Mouse (Mus musculus): ENCODE data around the gene Otop3.

Gene Otop3

DNA sequence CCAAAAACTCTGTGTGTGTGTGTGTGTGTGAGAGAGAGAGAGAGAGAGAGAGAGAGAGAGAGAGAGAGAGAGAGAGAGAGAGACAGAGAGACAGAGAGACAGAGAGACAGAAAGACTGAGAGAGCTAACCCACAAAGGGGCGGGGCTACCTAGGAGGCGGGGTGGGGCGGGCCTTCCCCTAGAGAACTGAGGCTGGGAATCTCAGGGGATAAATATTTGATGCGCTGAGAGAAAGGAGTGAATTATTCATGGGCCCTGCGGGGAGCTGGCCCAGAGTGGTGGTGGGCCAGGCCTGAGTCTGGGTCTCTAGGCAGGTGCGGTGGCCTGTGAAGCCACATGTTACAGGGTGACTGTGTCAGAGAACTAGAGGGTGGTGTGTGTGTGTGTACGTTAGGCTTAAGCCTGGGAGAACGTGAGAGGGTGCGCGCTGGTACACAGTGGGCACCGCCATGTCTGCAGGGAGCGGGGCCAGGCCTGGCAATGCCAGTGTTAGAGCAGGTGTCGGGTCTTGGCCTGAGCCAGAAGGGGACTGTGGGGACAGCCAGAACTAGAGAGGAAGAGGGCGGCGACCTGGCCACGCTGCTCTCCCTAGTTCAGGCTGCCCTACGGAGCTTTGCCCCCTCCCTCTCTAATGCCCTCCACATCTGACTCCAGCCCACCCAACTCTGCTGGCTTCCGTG lies 14.7 kb upstream of the Otop3 start:
- DNase-seq (ENCODE audit: low spot score), result no peak

DNA sequence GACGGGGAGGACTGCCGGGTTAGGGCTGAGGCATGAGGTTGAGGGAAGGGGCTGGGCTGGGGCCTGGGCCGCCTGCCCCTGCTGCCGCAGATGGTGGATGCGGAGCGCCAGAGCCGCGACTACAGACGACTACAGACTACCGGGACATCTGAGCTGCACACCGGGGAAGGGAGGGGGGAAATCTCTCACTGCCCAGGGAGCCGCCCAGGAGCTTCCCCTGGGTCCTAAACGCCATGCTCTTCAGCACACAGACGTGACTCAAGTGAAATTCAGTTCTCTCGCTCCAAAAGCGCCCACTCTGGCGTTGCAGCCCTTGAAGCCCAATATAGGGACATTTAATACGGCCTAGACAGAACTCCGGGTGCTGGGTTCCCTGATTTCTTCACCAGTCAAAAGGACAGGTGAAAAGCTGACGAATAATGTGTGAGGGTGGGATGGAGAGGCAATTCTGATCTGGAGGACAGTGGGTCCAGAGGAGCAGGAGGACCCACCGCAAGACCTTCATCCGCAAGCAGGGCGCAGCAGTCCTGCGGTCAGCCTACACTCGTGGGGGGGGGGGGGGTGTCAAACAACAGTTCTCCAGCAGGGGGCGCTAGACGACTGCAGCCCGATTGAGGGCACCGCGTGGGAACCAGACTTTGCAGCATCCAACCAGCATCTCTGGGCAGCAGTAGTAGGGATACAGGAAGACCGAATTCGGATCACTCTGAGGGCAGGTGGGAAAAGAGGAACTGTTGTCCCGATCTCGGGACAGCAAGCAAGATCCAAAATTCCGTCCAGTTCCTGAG lies 12.4 kb upstream of the Otop3 start, which contains the start of gene Ush1g:
Gene Ush1g, minus strand, starts transcription at position 136 of the 788 bp plus-strand sequence.
- peak; percentile 38 for DNase-seq (ENCODE audit: low spot score)

DNA sequence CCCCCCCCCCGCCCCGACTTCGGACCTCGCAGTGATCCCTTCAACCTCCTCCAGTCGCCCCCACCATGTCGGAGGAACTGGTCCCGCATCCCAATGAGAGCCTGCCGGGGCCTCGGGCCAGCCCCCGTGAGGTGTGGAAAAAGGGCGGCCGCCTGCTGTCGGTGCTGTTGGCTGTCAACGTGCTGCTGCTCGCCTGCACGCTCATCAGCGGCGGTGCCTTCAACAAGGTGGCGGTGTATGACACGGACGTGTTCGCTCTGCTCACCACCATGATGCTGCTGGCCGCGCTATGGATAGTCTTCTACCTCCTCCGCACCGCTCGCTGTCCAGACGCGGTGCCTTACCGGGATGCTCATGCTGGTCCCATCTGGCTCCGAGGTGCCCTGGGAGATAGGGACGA lies 11.2 kb upstream of the Otop3 start:
- DNase-seq (ENCODE audit: low spot score), result no peak

DNA sequence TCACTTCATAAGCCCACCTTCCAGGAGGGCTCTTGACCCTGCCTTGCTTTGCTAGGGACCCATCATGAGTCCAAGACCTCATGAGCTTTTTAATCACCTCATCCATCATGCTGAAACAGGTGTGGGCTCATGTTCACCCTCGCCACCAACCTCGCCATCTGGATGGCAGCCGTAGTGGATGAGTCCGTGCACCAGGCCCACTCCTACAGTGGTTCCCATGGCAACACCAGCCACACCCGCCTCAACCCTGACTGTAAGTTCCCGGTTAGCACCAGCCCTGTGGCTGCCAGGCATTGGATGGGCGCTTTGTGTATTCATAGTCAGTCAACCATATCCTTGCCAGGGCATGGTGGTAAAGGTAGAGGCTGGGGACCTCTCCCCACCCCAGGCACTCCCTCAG lies 7.8 kb upstream of the Otop3 start:
- no peak for DNase-seq (ENCODE audit: low spot score)

DNA sequence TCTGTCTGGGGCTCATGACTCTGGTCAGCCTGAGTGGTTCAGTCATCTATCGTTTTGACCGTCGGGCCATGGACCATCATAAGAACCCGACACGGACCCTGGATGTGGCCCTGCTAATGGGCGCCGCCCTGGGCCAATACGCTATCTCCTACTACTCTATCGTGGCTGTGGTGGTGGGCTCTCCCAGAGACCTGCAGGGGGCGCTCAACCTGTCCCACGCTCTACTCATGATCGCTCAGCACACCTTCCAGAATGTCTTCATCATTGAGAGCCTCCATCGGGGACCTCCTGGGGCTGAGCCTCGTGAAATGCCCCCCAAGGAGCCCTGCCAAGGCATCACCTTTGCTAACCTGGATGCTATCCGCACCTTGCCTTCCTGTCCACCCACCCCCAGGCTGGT lies 5.2 kb upstream of the Otop3 start:
- no peak for DNase-seq (ENCODE audit: low spot score)

DNA sequence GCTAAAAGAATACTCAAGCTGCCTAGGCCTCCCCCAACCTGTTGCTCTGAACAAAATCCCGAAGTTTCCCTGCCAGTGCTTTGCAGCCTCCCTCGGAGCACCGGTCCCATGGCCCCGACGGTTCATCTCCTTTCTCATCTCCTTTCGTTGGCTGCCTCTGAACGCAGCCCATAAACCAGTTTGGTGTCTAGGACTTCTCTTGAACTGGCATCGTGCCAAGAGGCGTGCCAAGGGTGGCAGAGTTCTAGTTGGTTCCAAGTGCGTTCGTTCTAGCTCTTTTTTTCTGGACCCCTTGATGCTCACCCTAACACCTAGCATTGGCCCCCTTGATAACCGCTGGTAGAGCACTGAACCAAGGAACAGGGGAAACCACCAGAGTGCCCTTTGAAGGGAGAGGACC lies 692 bp downstream of the Otop3 start:
- no peak for DNase-seq (ENCODE audit: low spot score)

DNA sequence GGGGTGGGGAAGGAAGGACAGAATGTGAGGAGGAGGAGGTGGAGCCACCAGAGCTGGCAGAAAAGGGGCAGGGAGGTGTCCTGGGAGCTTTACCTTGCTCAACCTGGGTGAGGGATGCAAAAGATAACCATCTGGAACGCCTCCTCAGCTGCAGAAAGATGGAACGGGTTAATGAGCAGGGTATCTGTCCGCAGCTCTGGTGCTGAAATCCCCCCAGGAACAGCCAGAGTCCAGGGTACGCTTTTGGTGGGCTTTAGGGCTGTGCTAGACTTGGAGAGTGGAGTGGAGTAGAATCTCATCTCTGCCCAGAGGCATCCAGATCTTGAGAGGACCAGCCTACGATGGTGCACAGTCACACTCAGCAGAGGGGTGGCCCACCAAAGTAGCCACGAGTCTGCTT lies 1.6 kb downstream of the Otop3 start:
- DNase-seq (ENCODE audit: low spot score), result no peak

DNA sequence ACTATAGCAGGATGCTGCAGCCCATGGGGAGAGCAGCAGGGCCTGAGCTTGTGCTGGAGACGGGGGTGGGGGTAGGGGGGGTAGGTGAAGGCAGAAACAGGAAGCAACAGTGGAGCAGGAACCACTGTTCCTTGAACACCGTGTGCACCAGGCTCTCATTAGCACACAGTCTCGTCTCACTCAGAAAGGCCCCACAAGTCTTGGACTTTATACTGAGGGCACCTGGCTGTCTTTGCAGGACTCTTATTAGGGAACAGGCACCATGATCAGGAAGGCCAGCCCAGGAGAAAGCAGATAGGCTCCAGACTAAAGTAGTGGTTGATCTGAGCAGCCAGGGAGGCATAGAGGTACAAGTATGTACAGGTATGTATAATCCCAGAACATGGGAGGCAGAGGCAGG lies 2.8 kb downstream of the Otop3 start:
- no peak for DNase-seq (ENCODE audit: low spot score)

DNA sequence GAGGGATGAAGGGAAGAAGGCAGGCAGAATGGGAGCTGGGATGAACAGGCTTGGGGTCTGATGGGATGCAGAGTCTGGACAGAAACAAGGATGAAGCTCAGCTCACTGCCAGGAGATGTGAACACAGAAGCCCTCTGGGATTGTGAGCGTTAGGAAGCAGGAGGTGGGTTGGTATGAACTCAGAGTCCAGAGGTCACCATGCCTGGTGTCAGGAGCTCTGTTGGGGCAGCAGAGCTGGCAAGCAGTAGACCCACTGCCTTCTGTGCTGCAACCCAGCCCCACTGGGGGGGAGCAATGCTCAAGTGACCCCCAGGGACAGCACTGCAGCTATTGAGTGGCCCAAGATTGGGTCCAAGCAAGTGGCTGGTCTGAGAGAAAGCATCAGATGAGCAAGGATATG lies 3.3 kb downstream of the Otop3 start:
- DNase-seq (ENCODE audit: low spot score), result no peak

DNA sequence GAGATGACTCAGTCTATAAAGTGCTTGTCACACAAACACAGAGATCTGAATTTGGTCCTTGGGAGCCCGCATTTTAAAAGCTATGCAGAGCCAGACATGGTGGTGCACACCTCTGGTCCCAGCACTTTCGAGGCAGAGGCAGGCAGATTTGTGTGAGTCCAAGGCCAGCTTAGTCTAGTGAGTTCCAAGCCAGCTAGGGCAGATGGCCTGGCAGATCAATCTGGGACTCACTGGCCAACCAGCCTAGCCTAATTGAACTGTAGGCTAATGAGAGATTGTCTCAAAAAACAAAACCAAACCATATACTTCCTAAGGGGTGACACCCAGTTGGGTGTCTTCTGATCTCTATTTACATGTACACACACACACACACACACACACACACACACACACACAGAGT lies 6.7 kb downstream of the Otop3 start:
- no peak for DNase-seq (ENCODE audit: low spot score)

DNA sequence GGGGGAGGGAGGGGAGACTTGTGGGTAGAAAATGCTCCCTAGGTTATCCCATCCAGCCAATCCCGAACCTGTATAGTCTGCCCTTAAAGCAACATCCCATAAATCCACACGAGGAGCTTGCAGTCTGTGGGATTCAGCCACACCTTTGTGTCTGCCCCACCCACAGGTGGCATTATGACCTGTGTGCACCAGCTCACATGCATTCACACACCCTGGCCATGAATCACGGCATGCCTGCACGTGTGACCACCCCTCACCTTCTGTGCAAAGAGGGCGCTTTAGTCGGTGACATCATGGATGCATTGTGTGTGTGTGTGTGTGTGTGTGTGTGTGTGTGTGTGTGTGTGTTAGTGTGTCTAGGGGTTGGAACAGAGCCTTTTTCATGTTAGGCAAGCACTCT lies 7.3 kb downstream of the Otop3 start:
- DNase-seq (ENCODE audit: low spot score), result no peak

DNA sequence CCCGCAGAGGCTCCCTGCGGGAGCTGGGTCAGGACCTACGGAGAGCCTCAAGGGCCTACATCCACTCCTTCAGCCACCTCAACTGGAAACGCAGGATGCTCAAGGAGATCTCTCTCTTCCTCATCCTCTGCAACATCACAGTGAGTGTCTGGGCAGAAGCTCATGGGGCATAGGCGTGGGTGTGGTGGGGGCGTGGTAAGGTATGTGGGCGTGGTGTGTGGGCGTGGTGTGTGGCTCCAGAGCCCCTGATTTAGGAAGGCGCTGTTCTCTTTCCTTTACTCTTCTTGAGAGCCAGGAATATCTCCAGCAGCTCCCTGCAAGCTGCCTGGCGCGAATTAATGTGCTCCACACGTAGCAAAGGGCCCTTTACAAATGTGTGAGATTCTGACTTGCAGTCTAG lies 10.4 kb downstream of the Otop3 start:
- no peak for DNase-seq (ENCODE audit: low spot score)

DNA sequence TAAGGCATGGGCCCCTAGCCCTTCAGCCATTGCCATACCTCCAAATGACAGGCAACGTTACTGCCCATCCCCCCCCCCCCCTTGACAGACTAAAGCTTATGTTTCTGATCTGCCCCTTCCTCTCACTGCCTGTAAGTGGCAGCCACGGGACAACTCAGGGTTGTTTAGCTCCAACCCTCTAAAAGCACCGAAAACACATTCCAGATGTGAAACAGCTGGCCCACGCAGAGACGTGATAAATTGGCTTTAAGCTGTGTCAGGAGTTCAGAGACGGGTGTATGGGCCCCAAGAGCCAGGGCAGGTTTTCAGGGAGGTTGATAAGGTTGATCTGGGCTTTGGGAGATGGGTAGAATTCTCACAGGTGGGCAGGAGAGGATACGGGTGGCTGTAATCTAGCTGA lies 11.0 kb downstream of the Otop3 start:
- DNase-seq (ENCODE audit: low spot score), result no peak

DNA sequence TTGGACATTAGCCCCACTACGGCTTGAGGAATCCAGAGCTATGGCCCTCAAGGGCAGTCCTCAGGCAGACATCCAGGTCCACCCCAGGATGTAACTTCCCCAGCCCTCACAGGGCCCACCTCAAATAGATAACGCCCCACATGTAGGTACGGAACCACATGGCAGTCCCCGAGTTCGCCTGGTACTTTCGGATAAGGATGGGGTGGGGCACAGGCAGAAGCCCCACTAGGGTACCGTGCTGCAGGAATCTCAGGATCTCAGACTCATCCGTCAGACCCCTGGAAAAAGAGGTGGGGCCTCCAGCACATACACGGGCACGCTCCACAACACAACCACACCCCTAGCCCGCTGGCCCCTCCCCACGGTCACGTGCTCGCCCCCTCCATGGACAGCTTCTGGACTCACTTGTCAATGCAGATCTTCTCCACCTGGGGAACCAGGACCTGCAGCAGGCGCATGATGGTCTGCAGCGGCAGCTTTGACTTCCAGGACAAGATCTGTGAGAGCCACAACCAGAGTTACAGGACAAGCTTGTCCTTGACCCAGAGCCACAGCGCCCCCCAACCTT lies 14.2 kb downstream of the Otop3 start:
- peak; percentile 13 for DNase-seq (ENCODE audit: low spot score)

DNA sequence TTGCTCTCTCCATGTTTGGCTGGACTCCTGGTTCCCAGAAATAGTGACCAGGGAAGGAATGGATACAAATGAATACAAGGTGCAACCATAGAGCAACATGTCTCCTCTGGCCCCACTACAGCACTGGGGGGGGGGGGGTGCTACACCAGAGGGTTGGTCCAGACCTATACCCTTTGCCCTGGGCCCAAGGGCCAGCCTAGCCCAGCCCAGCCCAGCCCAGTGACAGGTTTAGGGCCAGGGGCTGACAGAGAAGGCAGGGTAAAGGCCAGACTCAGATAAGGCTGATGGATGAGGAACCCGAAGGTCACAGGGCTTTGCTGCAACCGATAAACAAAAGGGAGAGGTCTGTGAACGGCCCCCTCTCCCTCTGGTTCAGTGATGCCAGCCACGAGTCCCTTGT lies 15.4 kb downstream of the Otop3 start:
- no peak for DNase-seq (ENCODE audit: low spot score)

DNA sequence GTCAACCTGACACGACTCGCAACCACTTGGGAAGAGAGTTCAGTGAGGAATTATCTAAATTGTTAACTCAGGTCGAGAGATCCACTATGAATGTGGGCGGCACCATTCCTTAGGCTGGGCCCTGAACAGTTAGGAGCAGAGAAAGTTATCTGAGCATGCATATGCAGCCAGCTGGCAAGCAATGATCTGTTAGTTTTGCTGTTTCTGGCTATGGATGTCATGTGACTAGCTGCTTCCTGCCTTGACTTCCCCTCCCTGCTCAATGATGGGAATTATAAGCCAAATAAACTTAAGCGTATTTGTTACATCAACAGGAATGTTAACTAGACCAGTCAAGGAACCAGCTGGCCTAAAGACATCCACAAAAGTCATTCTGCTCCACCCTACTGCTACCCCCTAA lies 18.8 kb downstream of the Otop3 start:
- no peak for DNase-seq (ENCODE audit: low spot score)

DNA sequence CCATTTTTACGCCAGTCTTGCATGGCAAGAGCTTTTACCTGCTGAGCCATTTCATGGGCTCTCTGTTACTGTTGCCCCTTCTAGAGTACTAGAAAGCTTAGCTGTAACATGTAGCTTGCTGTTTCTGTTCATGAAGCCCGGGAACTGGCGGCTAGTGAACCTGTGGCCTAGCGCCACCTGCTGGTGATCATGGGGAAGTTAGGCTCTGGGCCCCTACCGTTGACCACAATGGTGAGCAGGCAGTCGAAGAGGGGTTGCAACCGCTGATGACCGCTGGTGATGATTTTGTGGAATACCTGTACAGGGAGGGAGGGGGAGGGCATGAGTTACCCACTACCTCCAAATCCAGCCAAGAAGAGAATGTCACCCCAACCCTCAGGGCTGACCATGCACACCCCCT lies 19.7 kb downstream of the Otop3 start:
- peak; percentile 68 for DNase-seq (ENCODE audit: low spot score)

DNA sequence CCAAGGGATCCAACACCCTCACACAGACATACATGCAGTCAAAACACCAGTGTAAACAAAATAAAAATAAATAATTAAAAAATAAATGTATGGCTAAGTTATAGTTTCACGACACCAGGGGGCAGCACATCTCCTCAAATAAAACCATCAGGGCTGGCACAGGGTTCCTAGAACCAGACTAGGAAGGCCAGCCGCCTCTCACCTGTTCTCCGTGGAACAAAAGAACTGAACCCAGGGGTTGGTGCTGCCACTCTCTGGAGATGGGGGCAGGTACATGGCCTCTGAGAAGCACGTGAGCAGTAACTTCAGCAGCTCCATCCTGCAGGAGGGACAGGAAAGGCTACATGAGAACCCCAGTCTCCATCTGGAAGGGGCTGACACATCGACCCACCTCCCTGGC lies 23.9 kb downstream of the Otop3 start:
- peak; percentile 55 for DNase-seq (ENCODE audit: low spot score)

DNA sequence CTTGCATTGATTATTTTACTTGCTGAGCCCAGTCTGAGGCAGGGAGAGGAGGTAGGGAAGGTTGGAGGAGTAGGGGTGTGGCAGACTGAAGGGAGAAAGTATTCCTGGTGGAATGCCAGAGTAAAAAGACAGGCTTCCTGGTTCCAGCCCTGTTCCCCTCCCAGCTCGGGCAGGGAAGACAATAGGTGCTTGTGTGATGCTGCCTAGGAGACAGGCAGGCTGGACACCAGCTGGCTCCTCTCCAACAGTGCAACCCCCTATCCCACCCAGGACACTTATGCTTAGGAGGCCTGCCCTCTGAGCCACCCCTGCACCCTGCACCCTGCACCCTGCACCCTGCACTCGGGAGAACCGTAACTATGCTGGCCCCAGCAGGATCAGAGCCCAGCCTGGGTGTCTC lies 24.8 kb downstream of the Otop3 start:
- no peak for DNase-seq (ENCODE audit: low spot score)

DNA sequence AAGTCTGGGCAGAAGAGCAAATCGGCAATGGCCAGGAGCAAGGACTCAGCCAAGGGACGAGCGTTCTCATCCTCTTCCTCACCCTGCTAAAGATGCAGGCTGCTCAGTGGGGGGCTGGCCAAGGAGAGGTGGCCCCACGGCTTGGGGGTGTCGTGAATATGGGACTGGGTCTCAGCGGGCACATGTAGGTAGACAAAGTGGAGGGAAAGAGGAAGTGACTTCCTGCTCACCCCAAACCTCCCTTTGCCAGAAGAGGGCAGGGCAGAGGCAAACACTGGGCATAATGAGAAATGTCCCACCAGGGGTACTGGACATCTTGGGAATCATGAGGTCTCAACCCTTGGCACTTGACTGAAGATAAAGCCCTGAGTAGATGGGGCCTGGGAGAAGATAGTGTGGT lies 25.2 kb downstream of the Otop3 start:
- DNase-seq (ENCODE audit: low spot score), result no peak

DNA sequence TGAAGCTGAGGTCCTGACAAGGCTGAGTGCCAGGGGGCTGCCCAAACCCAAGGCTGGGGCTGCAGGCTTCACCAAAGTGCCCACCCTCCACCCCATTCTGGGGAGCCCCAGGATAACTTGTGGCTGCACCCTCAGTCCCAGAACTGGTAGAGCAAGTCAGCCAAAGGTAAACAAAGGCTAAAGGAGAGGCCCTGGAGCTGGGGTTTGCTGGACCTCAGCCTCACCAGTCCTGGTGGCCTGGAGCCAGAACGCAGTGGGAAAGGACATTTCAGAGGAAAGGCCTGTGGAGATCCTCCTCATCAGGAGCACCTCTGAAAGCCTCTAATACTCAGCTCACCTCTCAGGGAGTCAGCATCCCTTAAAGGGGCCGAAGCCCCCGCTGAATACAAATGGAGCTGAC lies 29.6 kb downstream of the Otop3 start:
- no peak for DNase-seq (ENCODE audit: low spot score)

DNA sequence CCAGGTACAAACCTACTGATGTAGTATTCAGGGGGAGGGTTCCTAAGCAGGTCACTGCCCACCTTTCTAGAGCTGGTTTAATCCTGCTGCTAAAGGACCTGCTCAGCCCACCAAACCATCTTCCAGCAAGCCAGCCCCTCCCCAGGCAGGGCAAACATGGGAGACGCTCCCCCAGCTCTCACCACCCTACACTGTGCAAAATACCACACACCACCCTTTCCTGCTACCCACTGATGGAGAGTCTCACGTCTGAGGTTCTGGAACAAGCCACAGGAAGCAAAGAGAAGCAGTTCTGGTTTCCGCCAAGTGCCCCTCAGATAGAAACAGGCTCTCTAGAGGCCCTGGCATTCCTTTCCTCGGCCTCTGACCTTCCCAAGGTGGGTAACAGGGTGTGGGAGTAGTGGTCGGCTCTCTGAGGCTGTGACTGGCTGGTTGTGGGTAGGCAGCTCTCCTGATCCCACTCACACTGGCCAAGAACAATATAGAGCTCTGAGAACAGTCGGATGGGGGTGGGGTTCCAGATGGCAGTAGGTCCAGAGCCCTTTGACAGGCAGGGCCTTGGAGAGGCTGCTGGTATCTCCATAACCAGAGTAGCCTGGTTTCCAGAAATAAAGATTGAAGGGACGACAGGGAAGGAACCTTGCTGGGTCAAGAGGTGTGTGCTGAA lies 31.6 kb downstream of the Otop3 start:
- no peak for DNase-seq (ENCODE audit: low spot score)

All from c-Kit-positive CD71-positive TER-119-positive erythroid progenitor cells, embryonic 14.5 days (primary cell).